Mouse (Mus musculus) cerebellum, adult 11 months (tissue): ENCODE data around the gene Cbx7.
"Not testable (repeated sequence)": the region's sequence is repeated elsewhere in the genome, so short reads cannot be mapped to it uniquely, and the experiment has no call there.

ENCODE experiments used
- DNase-seq: peaks from one replicate; pipeline ENCODE4 v3.0.0; 2022

Cbx7 gene

GRCm38 (mm10) chr15:79946022-79946421, 24.9 kb downstream of the Cbx7 start:
- peak; percentile 74 for DNase-seq

DNA sequence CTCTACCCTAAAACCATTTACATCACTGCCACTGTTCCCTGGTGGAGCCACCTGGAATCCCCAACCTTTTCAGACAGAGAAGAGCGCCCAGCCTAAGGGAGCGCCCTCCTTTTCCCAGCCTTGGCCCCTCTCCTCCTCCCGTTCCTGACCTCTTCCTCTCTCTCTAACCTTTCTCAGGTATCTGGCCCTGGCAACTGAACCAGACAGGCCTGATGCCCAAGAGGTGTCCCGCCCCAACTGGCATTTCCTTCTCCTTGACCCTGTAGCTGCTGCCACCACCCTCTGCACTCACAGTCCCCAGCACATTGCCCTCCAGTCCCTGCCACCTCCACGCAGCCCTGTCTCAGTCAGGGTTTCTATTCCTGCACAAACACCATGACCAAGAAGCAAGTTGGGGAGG, 26.0 kb downstream of the Cbx7 start:
- DNase-seq, result no peak

DNA sequence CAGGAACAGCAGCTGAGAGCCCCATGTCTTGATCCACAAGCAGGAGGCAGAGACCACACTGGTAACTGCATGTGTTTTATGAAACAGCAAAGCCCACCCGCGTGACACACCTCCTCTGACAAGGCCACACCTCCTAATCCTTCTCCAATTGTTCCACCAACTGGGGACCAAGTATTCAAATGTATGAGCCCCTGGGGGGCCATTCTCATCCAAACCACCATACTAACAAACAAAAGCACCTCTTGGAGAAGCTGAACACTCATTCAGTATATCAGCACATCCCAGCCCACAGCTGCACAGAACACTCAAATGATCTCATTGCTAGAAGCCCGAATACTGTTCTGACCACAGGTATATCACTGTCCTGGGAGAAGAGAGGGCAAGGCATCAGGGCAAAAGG, 27.3 kb downstream of the Cbx7 start:
- no peak for DNase-seq

DNA sequence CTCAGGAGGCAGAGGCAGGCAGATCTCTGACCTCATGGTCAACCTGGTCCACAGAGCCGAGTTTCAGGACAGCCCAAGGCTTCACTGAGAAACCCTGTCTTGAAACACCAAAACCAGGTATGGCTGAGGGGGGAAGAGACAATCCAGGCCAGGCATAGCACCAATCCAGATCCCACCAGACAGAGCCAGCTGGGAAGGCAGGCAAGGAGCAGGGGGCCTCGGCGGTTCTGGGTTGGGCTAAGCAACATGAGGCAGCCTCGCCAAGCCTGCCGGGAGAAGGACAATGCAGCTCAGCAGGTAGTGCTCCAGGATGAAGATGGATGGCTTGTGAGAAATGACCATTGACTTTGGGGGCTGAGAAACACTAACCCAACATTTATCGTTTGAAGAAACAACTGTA, 28.4 kb downstream of the Cbx7 start:
- DNase-seq, result no peak

DNA sequence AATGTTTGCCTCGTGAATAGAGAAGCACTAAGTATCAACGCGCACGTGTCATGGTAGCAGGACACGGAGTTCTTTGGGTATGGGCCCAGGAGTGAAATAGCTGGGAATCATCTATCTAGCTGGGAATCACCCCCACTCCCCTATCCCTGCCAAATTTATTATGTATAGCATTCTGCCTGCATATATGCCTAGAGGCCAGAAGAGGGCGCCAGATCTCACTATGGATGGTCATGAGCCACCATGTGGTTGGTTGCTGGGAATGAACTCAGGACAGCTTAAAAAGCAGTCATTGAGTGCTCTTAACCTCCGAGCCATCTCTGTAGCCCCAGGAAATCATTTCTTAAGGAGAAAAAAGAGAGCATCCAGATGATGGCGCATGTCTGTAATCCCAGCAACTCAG, 30.0 kb downstream of the Cbx7 start:
- DNase-seq, result no peak

DNA sequence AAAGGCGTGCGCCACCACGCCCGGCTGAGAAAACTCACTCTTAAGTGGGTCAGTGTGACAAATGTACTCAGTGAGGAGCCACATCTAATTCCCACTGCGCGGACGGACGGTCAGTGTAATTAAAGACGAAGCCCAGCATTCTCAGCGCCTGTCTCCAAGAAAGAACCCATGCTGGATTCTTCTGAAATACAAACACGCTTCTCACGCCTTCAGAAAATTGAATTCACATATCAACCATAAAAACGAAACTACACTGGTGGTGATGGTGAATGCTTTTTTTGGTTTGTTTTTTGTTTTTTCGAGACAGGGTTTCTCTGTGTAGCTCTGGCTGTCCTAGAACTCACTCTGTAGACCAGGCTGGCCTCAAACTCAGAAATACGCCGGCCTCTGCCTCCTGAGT, 31.0 kb downstream of the Cbx7 start:
- DNase-seq, result no peak

GRCm38 (mm10) chr15:79939501-79939900, 31.4 kb downstream of the Cbx7 start:
- DNase-seq, result not testable (repeated sequence)

DNA sequence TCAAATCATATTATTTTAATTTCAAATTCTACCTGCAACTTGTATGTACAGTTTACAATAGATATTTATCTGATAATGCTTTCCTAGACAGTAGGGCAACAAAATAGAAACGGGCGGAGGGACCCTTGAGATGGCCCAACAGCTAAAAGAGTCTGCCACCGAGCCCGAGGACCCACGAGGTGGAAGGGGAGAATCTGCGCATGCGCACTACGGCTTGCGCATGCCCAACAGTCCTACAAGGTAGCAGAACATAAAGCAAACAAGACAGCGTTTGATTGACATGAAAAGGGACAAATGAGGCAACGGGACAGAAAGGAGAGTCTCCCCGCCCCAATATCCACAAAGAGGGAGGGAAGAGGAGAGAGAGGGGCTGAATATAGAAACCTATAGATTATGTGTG, 31.9 kb downstream of the Cbx7 start:
- no peak for DNase-seq

DNA sequence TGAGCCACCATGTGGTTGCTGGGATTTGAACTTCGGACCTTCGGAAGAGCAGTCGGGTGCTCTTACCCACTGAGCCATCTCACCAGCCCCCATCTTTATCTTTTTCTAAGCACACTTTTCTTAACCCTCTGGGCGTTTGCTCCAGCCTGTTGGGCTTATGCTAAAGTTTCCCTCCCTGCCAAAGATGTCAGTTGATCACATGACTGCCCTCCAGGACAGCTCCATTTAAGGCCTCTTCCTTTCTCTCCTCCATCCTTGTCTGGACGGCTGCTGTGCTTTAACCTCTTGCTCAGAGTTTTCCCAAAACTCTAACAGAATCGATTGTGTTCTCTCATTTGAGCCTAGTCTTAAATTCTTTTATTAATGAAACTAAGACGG, 34.6 kb downstream of the Cbx7 start:
- no peak for DNase-seq

GRCm38 (mm10) chr15:79935654-79936373, 35.1 kb downstream of the Cbx7 start:
- DNase-seq, result no peak

GRCm38 (mm10) chr15:79934776-79935175, 36.1 kb downstream of the Cbx7 start:
- no peak for DNase-seq

DNA sequence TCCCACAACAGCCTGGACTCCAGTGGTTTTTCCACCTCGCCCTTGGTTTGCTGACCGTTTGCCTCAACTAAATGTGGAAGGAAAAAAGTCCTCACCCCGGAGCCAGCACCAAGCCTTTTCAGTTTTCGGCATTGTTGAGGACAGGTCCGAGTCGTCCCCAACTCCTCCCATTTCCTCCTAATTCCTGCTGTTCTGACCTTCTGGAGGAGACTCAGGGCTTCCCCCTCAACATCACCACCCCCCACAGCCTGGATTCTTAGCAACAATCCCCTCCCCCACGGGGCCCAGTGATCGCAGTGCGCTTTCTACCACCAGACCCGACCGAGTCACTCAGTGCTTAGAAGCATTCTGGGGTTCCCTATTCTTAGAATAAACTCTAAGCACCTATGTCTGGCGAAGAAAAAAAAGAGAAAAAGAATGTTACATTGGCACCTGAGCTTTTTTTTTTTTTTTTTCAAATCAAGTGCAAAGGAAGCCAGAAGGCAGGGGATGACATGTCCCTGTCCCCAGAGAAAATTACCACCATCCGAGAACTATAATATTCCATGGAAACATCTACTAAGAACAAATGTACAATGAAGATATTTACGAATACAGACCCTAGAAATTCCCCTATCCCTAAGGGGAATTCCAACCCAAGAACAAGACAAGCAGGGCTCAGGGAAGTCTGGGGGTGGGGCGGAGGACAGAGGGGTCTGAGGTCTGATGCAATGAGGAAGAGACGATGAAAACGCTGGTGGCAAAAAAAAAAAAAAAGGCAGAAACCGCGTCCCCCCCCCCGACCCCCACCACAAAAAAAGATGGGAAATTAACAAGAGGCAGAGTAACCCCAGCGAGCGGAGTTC, 37.0 kb downstream of the Cbx7 start:
- no peak for DNase-seq

DNA sequence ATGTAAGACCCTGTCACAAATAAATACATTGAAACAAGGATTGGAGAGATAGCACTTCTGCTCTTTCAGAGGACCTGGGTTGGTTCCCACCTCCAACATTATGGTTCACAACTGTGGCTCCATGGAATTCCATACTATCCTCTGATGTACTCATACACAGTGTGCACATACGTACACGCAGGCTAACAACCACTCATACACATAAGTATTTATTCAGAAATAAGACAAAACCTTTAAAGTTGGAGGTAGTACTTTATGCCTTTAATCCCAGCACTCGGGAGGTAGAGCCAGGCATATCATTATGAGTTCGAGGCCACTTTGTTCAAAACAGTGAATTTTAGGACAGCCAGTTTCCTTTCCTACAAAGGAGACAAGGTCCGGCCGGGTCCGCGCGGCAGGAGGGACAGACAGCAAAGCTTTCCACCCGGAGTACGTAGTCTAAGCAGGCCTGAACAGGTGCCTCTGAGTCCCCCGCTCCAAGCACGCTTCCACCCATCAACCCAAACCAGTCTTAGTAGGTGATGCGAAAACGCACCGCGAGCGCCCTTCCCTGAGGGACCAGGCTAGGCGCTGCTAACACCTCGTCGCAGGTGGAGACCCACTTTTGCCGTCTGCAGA, 37.8 kb downstream of the Cbx7 start:
- no peak for DNase-seq

DNA sequence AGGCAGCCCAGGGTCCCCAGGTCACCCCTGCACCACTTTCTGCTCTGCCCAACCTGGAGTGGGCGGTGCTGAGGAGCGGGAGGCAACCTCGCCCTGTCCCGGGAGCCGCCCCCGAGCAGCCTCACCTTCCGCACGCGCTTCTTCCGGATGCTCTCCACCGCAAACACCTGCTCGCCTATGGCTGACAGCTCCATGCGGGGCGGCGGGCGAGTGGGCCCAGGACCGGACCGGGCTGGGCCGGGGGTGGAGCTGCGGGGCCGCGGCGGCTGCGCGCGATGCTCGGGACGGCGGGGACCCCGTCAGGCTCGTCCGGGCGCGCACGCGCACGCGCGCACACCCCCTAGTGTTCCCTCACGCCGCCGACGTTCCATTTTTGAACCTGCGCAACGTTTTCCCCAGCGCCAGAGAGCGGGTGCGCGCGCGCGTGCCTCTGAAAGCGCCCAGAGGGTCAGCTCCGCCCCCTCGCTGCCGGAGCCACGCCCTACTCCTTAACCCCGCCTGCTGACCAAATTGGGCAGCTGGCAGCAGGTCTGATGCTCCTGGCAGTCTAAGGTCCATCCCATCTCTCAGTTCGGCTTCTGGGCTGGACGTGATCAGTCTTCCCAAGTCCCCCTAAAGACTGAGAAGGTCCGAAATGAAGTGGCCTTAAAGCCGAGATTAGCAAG, 38.5 kb downstream of the Cbx7 start:
- DNase-seq, result peak; percentile 94

DNA sequence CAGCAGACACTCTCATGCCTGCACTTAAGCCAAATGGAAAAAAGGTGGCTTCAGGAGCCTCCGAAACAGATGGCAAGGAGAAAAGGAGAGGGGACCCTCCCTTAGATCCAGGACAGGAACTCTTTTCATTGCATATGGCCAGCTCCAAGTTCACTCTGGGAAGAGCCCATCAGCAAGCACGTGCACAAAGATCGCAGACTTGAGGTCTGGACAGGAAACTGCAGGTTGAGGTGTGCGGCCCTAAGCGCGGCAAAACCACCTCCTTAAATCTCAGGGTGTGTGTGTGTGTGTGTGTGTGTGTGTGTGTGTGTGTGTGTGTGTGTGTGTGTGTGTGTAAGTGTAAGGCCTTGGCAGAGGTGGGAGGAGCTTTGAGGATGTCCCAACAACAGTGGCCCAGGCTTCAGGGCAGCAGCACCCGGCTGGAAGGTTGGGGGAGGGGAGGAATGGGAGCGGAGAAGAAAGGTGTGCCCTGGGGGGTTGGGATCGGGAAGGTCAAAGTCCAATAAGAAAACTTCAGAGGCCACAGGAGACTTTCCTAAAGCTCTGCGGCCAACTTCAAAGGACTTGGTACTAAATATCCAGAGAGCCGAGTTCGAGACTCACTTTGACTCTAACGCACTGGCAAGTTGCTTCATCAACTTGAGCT, 39.3 kb downstream of the Cbx7 start:
- DNase-seq, result no peak

GRCm38 (mm10) chr15:79929734-79930133, 41.2 kb downstream of the Cbx7 start:
- DNase-seq, result no peak

DNA sequence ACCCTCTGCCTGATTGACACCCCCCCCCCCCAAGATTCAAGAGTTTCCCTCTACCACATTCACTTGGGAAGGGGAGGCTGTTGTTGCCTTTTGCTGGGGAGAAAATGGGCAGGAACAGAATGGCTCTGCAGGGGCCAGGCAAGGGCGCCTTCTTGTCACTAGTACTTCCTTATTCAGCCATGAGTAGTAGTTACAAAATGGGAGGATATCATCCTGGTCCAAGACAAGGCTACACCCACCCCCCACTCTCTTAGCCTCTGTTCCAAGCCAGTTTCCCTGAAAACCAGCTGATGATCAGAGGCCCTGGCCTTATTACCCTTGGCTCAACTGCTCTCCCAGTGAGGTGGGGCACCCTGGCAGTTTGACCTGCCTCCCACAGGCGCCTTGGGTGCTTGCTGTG, 42.2 kb downstream of the Cbx7 start:
- DNase-seq, result no peak

- no peak for DNase-seq
Observed at GRCm38 (mm10) chr15:79928316-79928715, 42.6 kb downstream of the Cbx7 start.

DNA sequence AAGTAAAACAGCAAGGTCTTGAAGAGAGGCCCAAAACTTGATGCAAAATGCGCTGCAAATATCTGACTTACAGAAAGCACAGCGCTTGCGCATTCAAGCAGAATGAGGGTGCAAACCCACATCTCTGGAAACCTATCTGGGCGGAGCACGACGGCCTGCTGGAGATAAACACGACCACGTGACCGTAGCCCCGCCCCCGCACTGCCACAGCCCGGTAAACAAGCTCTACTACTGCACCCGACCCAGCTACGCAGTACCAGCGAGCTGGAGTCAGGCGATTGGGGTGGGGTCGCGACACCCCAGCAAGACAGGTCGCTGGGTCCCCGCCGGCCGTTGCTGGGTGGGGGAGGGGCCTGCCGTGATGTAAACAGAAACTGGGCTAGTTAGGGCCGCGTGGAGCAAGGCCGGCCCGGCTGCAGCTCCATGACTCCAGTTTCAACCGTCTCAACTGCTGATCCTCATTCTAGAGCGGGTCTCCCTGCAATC, 43.2 kb downstream of the Cbx7 start:
- peak; percentile 91 for DNase-seq

DNA sequence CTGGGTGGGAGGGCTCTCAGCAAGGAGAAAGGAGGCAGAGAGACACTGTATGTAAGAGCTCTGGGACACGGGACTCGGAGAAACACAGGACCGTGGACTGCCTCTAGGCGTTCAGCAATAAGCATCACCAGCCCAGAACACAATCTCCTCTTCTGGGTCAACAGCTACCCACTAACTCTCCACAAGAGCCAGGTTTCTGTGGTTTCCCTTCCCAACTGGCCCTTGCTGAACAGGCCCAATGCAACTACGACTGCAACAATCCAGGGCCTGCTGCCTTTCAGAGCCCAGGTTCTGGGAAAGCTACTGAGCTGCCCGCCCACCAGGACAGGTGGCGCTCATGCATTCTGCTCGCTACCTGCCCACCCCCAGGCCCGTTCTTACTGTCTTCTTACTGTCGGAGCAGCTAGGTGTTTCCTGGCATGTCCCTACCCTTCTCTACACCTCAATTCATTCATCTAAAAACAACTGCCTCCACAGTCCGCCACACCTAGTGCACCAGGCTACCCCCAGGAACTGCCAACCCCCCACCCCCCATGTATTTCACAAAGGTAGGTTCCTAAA, 44.0 kb downstream of the Cbx7 start:
- no peak for DNase-seq

DNA sequence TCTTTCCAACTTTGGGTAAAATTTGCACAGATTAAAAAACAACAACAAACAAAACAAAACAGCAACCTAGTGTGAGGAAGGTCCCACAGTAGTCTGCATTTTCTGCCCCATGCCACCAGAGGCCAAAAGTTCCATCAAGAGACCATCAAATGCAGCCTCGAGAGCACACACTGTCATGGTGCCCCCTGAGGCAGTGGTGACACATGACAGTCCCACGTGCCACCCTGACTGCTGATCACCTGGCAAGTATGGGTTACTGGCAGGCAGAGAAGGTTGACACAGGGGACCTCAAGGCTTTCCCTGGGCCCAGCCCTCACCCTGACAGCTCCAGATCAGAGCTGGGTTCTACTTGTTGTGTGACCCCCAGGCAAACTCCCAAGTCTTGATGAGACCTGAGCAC, 51.1 kb downstream of the Cbx7 start:
- DNase-seq, result no peak

- no peak for DNase-seq
Observed at GRCm38 (mm10) chr15:79918485-79918884, 52.4 kb downstream of the Cbx7 start.
